Mouse (Mus musculus): ENCODE measurements around the gene Pknox2. TPM values are rescaled to one million over a fixed set of nuclear protein-coding genes. Genes with fewer than 3 reads are reported as not detected.

Pknox2 gene
- polyA plus RNA-seq (2015; fragmentation: Nextera tagmentation; extraction: Ambion mirVana) = 32.5 and 34.3 TPM in 2 replicates

DNA sequence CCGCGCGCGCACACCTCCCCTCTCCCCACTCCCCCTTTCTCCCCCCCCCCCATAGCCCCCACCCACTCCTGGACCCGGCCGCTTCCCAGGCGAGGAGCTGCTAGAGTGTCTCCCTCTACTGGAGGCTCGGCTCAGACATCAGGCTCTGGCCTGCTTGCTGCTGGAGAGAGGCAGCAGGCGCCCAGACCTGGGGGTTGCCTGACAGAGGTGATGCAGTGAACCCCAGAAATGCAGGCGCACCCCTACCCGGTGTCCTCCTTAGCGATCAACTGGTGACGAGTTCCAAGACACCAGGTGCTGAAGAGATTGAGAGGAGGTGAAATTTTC, at the start of gene Pknox2:
Pknox2 (minus strand) TSS at position 49 of the 327 bp plus-strand sequence.
- Histone ChIP-seq H3K36me3 (ENCODE audit: control insufficient read depth, insufficient read depth, low read length) (no peaks in the 10 kb centered on the region), H3K4me1 (ENCODE audit: control insufficient read depth, insufficient read depth, low read length) (peaks cover 19% of the 10 kb centered on the region), H3K4me2 (ENCODE audit: low read length) (peak within 1 kb of the TSS; percentile 96), H3K4me3 (ENCODE audit: low read depth, low read length) (peak within 1 kb of the TSS; percentile 85), H3K9ac (ENCODE audit: low read depth, low read length) (peak within 1 kb of the TSS; percentile 97), H3K27ac (ENCODE audit: low read length) (peak within 1 kb of the TSS; percentile 99), H3K9me3 (replicated peaks; ENCODE audit: control insufficient read depth, low read length, poor library complexity, severe bottlenecking) (no peaks in the 10 kb centered on the region), H3K27me3 (ENCODE audit: control insufficient read depth, insufficient read depth, low read depth, low read length) (no peaks in the 10 kb centered on the region)
- WGBS = 2% methylated on average over 7 of the region's 13 CpGs
- peak; percentile 89 for ATAC-seq

DNA sequence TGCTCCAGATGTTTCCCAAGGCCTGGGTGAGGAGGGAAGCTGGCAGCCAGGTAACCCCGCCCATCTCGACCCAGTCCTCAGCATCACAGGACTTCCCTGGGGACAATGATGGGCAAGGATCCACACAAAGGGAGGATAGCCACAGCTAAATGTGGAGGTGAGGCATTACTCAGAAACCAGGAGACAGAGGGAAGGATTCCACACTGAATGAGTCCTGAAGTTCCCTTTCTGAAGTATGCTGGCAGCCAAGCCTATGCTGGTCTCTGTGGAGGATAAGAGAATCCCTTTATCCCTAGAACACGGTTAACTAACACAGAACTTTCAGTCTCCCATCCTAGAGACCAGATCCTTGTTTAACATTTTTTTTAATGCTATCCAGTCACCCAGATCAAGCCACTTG, 40.8 kb upstream of the Pknox2 start:
- Histone ChIP-seq H3K36me3 (ENCODE audit: control insufficient read depth, insufficient read depth, low read length) (no peaks in the 10 kb centered on the region), H3K9ac (ENCODE audit: low read depth, low read length) (no peak overlapping the region), H3K4me3 (ENCODE audit: low read depth, low read length) (no peak overlapping the region), H3K4me2 (ENCODE audit: low read length) (no peak overlapping the region), H3K9me3 (replicated peaks; ENCODE audit: control insufficient read depth, low read length, poor library complexity, severe bottlenecking) (no peaks in the 10 kb centered on the region), H3K4me1 (ENCODE audit: control insufficient read depth, insufficient read depth, low read length) (no peaks in the 10 kb centered on the region), H3K27ac (ENCODE audit: low read length) (no peak overlapping the region), H3K27me3 (ENCODE audit: control insufficient read depth, insufficient read depth, low read depth, low read length) (no peaks in the 10 kb centered on the region)
- ATAC-seq = no peak
- WGBS = 81% methylated on average over 3 of the region's 3 CpGs

DNA sequence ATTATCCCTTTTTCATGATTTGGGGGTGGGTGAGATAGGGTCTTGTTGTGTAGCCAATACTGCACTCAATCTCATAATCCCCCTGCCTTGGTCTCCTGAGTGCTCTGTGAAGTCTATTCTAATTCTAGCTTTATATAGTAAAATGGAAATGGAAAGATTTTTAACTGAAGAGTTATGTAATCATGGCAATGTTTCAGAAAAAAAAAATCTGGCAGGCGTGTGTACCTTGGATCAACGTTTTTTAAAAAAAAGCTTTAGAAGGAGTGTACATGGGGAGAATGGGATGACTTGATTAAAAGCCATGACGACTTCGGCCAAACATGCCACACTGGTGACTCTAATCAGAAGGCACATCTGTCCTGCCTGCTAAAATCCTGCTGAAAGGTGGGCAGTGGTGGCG, 40.2 kb upstream of the Pknox2 start:
- H3K4me2 ChIP-seq (ENCODE audit: low read length) = no peak overlapping the region
- H3K9ac ChIP-seq (ENCODE audit: low read depth, low read length) = no peak overlapping the region
- H3K9me3 ChIP-seq (replicated peaks; ENCODE audit: control insufficient read depth, low read length, poor library complexity, severe bottlenecking) = no peaks in the 10 kb centered on the region
- H3K4me3 ChIP-seq (ENCODE audit: low read depth, low read length) = no peak overlapping the region
- 87% methylated on average over 5 of the region's 5 CpGs for WGBS
- no peak overlapping the region for H3K27ac ChIP-seq (ENCODE audit: low read length)
- no peaks in the 10 kb centered on the region for H3K27me3 ChIP-seq (ENCODE audit: control insufficient read depth, insufficient read depth, low read depth, low read length)
- no peaks in the 10 kb centered on the region for H3K36me3 ChIP-seq (ENCODE audit: control insufficient read depth, insufficient read depth, low read length)
- ATAC-seq = no peak
- no peaks in the 10 kb centered on the region for H3K4me1 ChIP-seq (ENCODE audit: control insufficient read depth, insufficient read depth, low read length)

GRCm38 (mm10) chr9:37183176-37183575, 36.0 kb upstream of the Pknox2 start:
- H3K27ac ChIP-seq (ENCODE audit: low read length) = no peak overlapping the region

DNA sequence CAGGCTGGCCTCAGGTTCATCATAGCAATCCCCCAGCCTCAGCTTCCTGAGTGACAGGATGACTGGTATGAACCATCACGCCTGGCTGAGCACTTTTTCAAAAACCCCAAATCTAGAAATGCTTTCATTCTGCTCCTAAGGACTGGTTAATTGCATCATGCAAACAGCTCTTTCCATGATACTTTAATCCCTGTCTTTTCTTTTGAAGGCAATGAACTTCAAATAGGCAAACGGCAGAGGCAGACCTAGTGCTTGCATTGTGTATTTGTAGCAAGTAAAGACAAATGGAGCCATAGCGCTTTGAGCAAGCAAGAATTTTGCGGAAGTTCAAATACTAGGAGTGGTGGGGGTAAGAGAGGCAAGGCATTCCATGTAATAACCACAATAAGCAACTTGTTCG, 34.4 kb upstream of the Pknox2 start:
- H3K9me3 ChIP-seq (replicated peaks; ENCODE audit: control insufficient read depth, low read length, poor library complexity, severe bottlenecking) = no peaks in the 10 kb centered on the region
- no peak for ATAC-seq
- no peaks in the 10 kb centered on the region for H3K27me3 ChIP-seq (ENCODE audit: control insufficient read depth, insufficient read depth, low read depth, low read length)
- H3K36me3 ChIP-seq (ENCODE audit: control insufficient read depth, insufficient read depth, low read length) = no peaks in the 10 kb centered on the region
- H3K4me2 ChIP-seq (ENCODE audit: low read length) = no peak overlapping the region
- no peak overlapping the region for H3K27ac ChIP-seq (ENCODE audit: low read length)
- H3K4me1 ChIP-seq (ENCODE audit: control insufficient read depth, insufficient read depth, low read length) = peaks cover 23% of the 10 kb centered on the region
- no peak overlapping the region for H3K4me3 ChIP-seq (ENCODE audit: low read depth, low read length)
- WGBS = 22% methylated on average over 5 of the region's 5 CpGs
- H3K9ac ChIP-seq (ENCODE audit: low read depth, low read length) = no peak overlapping the region

More at GRCm38 (mm10) chr9:37183176-37183575, 36.0 kb upstream of the Pknox2 start:
- Histone ChIP-seq H3K36me3 (ENCODE audit: control insufficient read depth, insufficient read depth, low read length) (no peaks in the 10 kb centered on the region), H3K27me3 (ENCODE audit: control insufficient read depth, insufficient read depth, low read depth, low read length) (no peaks in the 10 kb centered on the region), H3K4me1 (ENCODE audit: control insufficient read depth, insufficient read depth, low read length) (peaks cover 17% of the 10 kb centered on the region), H3K4me3 (ENCODE audit: low read depth, low read length) (no peak overlapping the region), H3K9ac (ENCODE audit: low read depth, low read length) (no peak overlapping the region), H3K9me3 (replicated peaks; ENCODE audit: control insufficient read depth, low read length, poor library complexity, severe bottlenecking) (no peaks in the 10 kb centered on the region), H3K4me2 (ENCODE audit: low read length) (no peak overlapping the region)
- WGBS = 72% methylated on average over 2 of the region's 2 CpGs
- no peak for ATAC-seq

- Histone ChIP-seq H3K9ac (ENCODE audit: low read depth, low read length) (no peak overlapping the region), H3K4me1 (ENCODE audit: control insufficient read depth, insufficient read depth, low read length) (peaks cover 23% of the 10 kb centered on the region), H3K27ac (ENCODE audit: low read length) (no peak overlapping the region), H3K4me3 (ENCODE audit: low read depth, low read length) (no peak overlapping the region), H3K9me3 (replicated peaks; ENCODE audit: control insufficient read depth, low read length, poor library complexity, severe bottlenecking) (no peaks in the 10 kb centered on the region), H3K27me3 (ENCODE audit: control insufficient read depth, insufficient read depth, low read depth, low read length) (no peaks in the 10 kb centered on the region), H3K36me3 (ENCODE audit: control insufficient read depth, insufficient read depth, low read length) (no peaks in the 10 kb centered on the region), H3K4me2 (ENCODE audit: low read length) (no peak overlapping the region)
- no peak for ATAC-seq
- WGBS = 86% methylated on average over 4 of the region's 4 CpGs
Observed at GRCm38 (mm10) chr9:37179596-37179995, 32.4 kb upstream of the Pknox2 start.

DNA sequence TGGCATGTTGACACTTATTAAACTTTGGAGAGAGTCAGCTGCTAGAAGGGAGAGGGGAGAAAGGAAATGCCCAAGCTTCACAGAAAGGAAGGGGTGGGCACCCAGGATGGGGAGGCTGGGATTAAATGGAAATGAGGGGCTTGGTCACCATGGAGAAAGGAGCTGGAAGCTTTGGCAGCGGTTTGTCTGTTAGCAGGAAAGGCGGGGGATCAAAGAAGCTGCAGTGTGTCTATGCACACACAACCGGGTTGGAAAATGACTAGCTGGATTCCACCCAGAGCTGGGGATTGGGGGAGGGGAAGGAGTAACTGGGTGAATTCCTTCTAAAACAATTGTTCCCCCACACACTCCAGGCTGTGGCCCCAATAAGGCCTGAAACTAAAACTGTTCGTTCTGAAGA, 31.7 kb upstream of the Pknox2 start:
- WGBS = 5% methylated on average over 4 of the region's 4 CpGs
- Histone ChIP-seq H3K9me3 (replicated peaks; ENCODE audit: control insufficient read depth, low read length, poor library complexity, severe bottlenecking) (no peaks in the 10 kb centered on the region), H3K27me3 (ENCODE audit: control insufficient read depth, insufficient read depth, low read depth, low read length) (no peaks in the 10 kb centered on the region), H3K9ac (ENCODE audit: low read depth, low read length) (no peak overlapping the region), H3K4me1 (ENCODE audit: control insufficient read depth, insufficient read depth, low read length) (peaks cover 23% of the 10 kb centered on the region), H3K36me3 (ENCODE audit: control insufficient read depth, insufficient read depth, low read length) (no peaks in the 10 kb centered on the region), H3K27ac (ENCODE audit: low read length) (peak overlapping the region; percentile 48), H3K4me3 (ENCODE audit: low read depth, low read length) (no peak overlapping the region), H3K4me2 (ENCODE audit: low read length) (no peak overlapping the region)
- ATAC-seq = peak; percentile 77

GRCm38 (mm10) chr9:37177551-37177950, 30.3 kb upstream of the Pknox2 start:
- H3K9ac ChIP-seq (ENCODE audit: low read depth, low read length) = no peak overlapping the region
- H3K27ac ChIP-seq (ENCODE audit: low read length) = 0 out of 2 replicates have a peak overlapping the region, but pooled peaks have one; percentile 17
- WGBS = 33% methylated on average over 8 of the region's 8 CpGs
- H3K27me3 ChIP-seq (ENCODE audit: control insufficient read depth, insufficient read depth, low read depth, low read length) = no peaks in the 10 kb centered on the region
- peak; percentile 27; the same call in 1 of the 2 replicates for ATAC-seq
- peaks cover 23% of the 10 kb centered on the region for H3K4me1 ChIP-seq (ENCODE audit: control insufficient read depth, insufficient read depth, low read length)
- no peak overlapping the region for H3K4me3 ChIP-seq (ENCODE audit: low read depth, low read length)
- no peaks in the 10 kb centered on the region for H3K9me3 ChIP-seq (replicated peaks; ENCODE audit: control insufficient read depth, low read length, poor library complexity, severe bottlenecking)
- no peaks in the 10 kb centered on the region for H3K36me3 ChIP-seq (ENCODE audit: control insufficient read depth, insufficient read depth, low read length)
- peak overlapping the region; percentile 7; the same call in 1 of the 2 replicates for H3K4me2 ChIP-seq (ENCODE audit: low read length)

DNA sequence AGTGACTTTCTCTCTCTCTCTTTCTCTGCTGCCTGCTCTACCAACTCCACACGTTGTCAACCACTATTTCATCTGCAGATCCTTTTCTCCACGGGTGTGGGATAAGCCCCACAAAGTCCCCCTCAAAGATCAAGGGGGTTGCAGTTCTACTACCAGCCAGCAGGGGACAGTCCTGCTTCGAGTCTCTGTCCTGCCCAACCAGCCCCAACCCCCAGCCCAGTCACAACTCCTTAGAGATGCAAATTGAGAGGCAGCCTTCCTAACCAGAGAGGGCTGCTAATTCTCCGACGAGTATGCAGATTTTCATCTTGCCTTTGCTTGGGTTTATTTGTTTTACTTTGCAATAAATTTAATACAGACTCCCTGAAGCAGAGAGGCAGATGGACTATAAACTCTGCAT, 29.9 kb upstream of the Pknox2 start:
- WGBS = under 1% methylated on average over 5 of the region's 5 CpGs
- H3K27ac ChIP-seq (ENCODE audit: low read length) = no peak overlapping the region
- no peaks in the 10 kb centered on the region for H3K36me3 ChIP-seq (ENCODE audit: control insufficient read depth, insufficient read depth, low read length)
- peaks cover 23% of the 10 kb centered on the region for H3K4me1 ChIP-seq (ENCODE audit: control insufficient read depth, insufficient read depth, low read length)
- no peaks in the 10 kb centered on the region for H3K9me3 ChIP-seq (replicated peaks; ENCODE audit: control insufficient read depth, low read length, poor library complexity, severe bottlenecking)
- peak; percentile 52 for ATAC-seq
- H3K4me2 ChIP-seq (ENCODE audit: low read length) = 0 out of 2 replicates have a peak overlapping the region, but pooled peaks have one; percentile 7
- H3K9ac ChIP-seq (ENCODE audit: low read depth, low read length) = no peak overlapping the region
- H3K27me3 ChIP-seq (ENCODE audit: control insufficient read depth, insufficient read depth, low read depth, low read length) = no peaks in the 10 kb centered on the region
- no peak overlapping the region for H3K4me3 ChIP-seq (ENCODE audit: low read depth, low read length)

All from midbrain, embryonic 16.5 days (tissue).